Mouse (Mus musculus) bone marrow macrophage, adult 2 months (primary cell): ENCODE results near the gene Klc4.

Experiments used
- CTCF ChIP-seq: IDR thresholded peaks from 2 replicates; pipeline ENCODE4 v1.5.1; 2012; ENCODE audit warnings: low read depth, mild to moderate bottlenecking, low read length, moderate library complexity
- POLR2A ChIP-seq: IDR thresholded peaks from 2 replicates; pipeline ENCODE4 v1.6.1; 2012; ENCODE audit warnings: mild to moderate bottlenecking, low read depth, low read length, borderline replicate concordance

- TF ChIP-seq POLR2A: no peak
- TF ChIP-seq CTCF: no peak
Measured at GRCm38 (mm10) chr17:46590439-46590838, 55.4 kb downstream of the Klc4 start.
